Mouse (Mus musculus): ENCODE results near the gene Unc13c. TPM values are rescaled to one million over a fixed set of nuclear protein-coding genes. Genes with fewer than 3 reads are reported as not detected.

The Unc13c gene
- polyA plus RNA-seq, 1 experiment from 2014 or later, result 0.92 TPM

GRCm38 (mm10) chr9:73697103-73697502 is 271.7 kb downstream of the Unc13c start:
- no peaks in the 10 kb centered on the region for H3K36me3 ChIP-seq (ENCODE audit: control insufficient read depth, insufficient read depth, low read length)
- H3K4me3 ChIP-seq (ENCODE audit: low read depth, low read length), result no peak overlapping the region
- WGBS, result 60% methylated on average over 2 of the region's 2 CpGs
- H3K4me1 ChIP-seq (replicated peaks; ENCODE audit: control insufficient read depth, insufficient read depth), result no peaks in the 10 kb centered on the region
- TF ChIP-seq CTCF (IDR thresholded peaks at IDR 0.05; ENCODE audit: low read depth) (no peak), EP300 (optimal IDR thresholded peaks at IDR 0.05) (no peak)
- no peak overlapping the region for H3K9ac ChIP-seq (ENCODE audit: low read length)
- H3K27me3 ChIP-seq (ENCODE audit: control insufficient read depth, insufficient read depth, low read length), result no peaks in the 10 kb centered on the region
- H3K9me3 ChIP-seq (ENCODE audit: control insufficient read depth, low read length), result no peaks in the 10 kb centered on the region
- H3K27ac ChIP-seq (replicated peaks), result no peak overlapping the region
- H3K4me2 ChIP-seq (replicated peaks; ENCODE audit: low read depth), result no peak overlapping the region
- ATAC-seq (ENCODE audit: low FRiP score, low TSS enrichment), result no peak
- no peak for DNase-seq (ENCODE audit: low spot score)

- Histone ChIP-seq H3K4me2 (replicated peaks; ENCODE audit: low read depth) (no peak overlapping the region), H3K9me3 (ENCODE audit: control insufficient read depth, low read length) (no peaks in the 10 kb centered on the region), H3K27ac (replicated peaks) (no peak overlapping the region), H3K4me1 (replicated peaks; ENCODE audit: control insufficient read depth, insufficient read depth) (no peaks in the 10 kb centered on the region), H3K27me3 (ENCODE audit: control insufficient read depth, insufficient read depth, low read length) (no peaks in the 10 kb centered on the region), H3K36me3 (ENCODE audit: control insufficient read depth, insufficient read depth, low read length) (no peaks in the 10 kb centered on the region), H3K9ac (ENCODE audit: low read length) (no peak overlapping the region), H3K4me3 (ENCODE audit: low read depth, low read length) (no peak overlapping the region)
- DNase-seq (ENCODE audit: low spot score) (no peak), ATAC-seq (ENCODE audit: low FRiP score, low TSS enrichment) (no peak)
- 88% methylated on average over 2 of the region's 2 CpGs for WGBS
- TF ChIP-seq CTCF (IDR thresholded peaks at IDR 0.05; ENCODE audit: low read depth), result no peak
- no peak for TF ChIP-seq EP300 (optimal IDR thresholded peaks at IDR 0.05)
Measured at GRCm38 (mm10) chr9:73681580-73681979, 287.2 kb downstream of the Unc13c start.

- 63% methylated on average over 13 of the region's 13 CpGs for WGBS
- no peaks in the 10 kb centered on the region for H3K9me3 ChIP-seq (ENCODE audit: control insufficient read depth, low read length)
- TF ChIP-seq CTCF (IDR thresholded peaks at IDR 0.05; ENCODE audit: low read depth), result no peak
- TF ChIP-seq EP300 (optimal IDR thresholded peaks at IDR 0.05), result no peak
- H3K27ac ChIP-seq (replicated peaks), result no peak overlapping the region
- ATAC-seq (ENCODE audit: low FRiP score, low TSS enrichment), result no peak
- H3K4me1 ChIP-seq (replicated peaks; ENCODE audit: control insufficient read depth, insufficient read depth), result no peaks in the 10 kb centered on the region
- H3K4me2 ChIP-seq (replicated peaks; ENCODE audit: low read depth), result no peak overlapping the region
- no peaks in the 10 kb centered on the region for H3K36me3 ChIP-seq (ENCODE audit: control insufficient read depth, insufficient read depth, low read length)
- no peak for DNase-seq (ENCODE audit: low spot score)
- H3K4me3 ChIP-seq (ENCODE audit: low read depth, low read length), result no peak overlapping the region
- H3K27me3 ChIP-seq (ENCODE audit: control insufficient read depth, insufficient read depth, low read length), result no peaks in the 10 kb centered on the region
- no peak overlapping the region for H3K9ac ChIP-seq (ENCODE audit: low read length)
Measured at GRCm38 (mm10) chr9:73680545-73681495, 287.9 kb downstream of the Unc13c start.

- H3K36me3 ChIP-seq (ENCODE audit: control insufficient read depth, insufficient read depth, low read length), result no peaks in the 10 kb centered on the region
- H3K9me3 ChIP-seq (ENCODE audit: control insufficient read depth, low read length), result no peaks in the 10 kb centered on the region
- no peak overlapping the region for H3K27ac ChIP-seq (replicated peaks)
- no peaks in the 10 kb centered on the region for H3K27me3 ChIP-seq (ENCODE audit: control insufficient read depth, insufficient read depth, low read length)
- ATAC-seq (ENCODE audit: low FRiP score, low TSS enrichment), result no peak
- DNase-seq (ENCODE audit: low spot score), result no peak
- no peak overlapping the region for H3K4me2 ChIP-seq (replicated peaks; ENCODE audit: low read depth)
- no peak overlapping the region for H3K4me3 ChIP-seq (ENCODE audit: low read depth, low read length)
- no peaks in the 10 kb centered on the region for H3K4me1 ChIP-seq (replicated peaks; ENCODE audit: control insufficient read depth, insufficient read depth)
- no peak overlapping the region for H3K9ac ChIP-seq (ENCODE audit: low read length)
- TF ChIP-seq EP300 (optimal IDR thresholded peaks at IDR 0.05), result no peak
- TF ChIP-seq CTCF (IDR thresholded peaks at IDR 0.05; ENCODE audit: low read depth), result no peak
- 72% methylated on average over 6 of the region's 6 CpGs for WGBS
Measured at GRCm38 (mm10) chr9:73671656-73672212, 297.0 kb downstream of the Unc13c start.

GRCm38 (mm10) chr9:73670040-73670439 is 298.7 kb downstream of the Unc13c start:
- DNase-seq (ENCODE audit: low spot score), result no peak
- no peak for ATAC-seq (ENCODE audit: low FRiP score, low TSS enrichment)
- no peak overlapping the region for H3K4me3 ChIP-seq (ENCODE audit: low read depth, low read length)
- H3K4me2 ChIP-seq (replicated peaks; ENCODE audit: low read depth), result no peak overlapping the region
- no peak overlapping the region for H3K9ac ChIP-seq (ENCODE audit: low read length)
- no peaks in the 10 kb centered on the region for H3K27me3 ChIP-seq (ENCODE audit: control insufficient read depth, insufficient read depth, low read length)
- H3K9me3 ChIP-seq (ENCODE audit: control insufficient read depth, low read length), result no peaks in the 10 kb centered on the region
- WGBS, result 36% methylated on average over 2 of the region's 2 CpGs
- no peak for TF ChIP-seq CTCF (IDR thresholded peaks at IDR 0.05; ENCODE audit: low read depth)
- no peak for TF ChIP-seq EP300 (optimal IDR thresholded peaks at IDR 0.05)
- no peaks in the 10 kb centered on the region for H3K4me1 ChIP-seq (replicated peaks; ENCODE audit: control insufficient read depth, insufficient read depth)
- H3K27ac ChIP-seq (replicated peaks), result no peak overlapping the region
- no peaks in the 10 kb centered on the region for H3K36me3 ChIP-seq (ENCODE audit: control insufficient read depth, insufficient read depth, low read length)

- WGBS, result 90% methylated on average over 7 of the region's 7 CpGs
- Histone ChIP-seq H3K27me3 (ENCODE audit: control insufficient read depth, insufficient read depth, low read length) (no peaks in the 10 kb centered on the region), H3K27ac (replicated peaks) (no peak overlapping the region), H3K9me3 (ENCODE audit: control insufficient read depth, low read length) (no peaks in the 10 kb centered on the region), H3K4me1 (replicated peaks; ENCODE audit: control insufficient read depth, insufficient read depth) (no peaks in the 10 kb centered on the region), H3K4me3 (ENCODE audit: low read depth, low read length) (no peak overlapping the region), H3K9ac (ENCODE audit: low read length) (no peak overlapping the region), H3K36me3 (ENCODE audit: control insufficient read depth, insufficient read depth, low read length) (no peaks in the 10 kb centered on the region), H3K4me2 (replicated peaks; ENCODE audit: low read depth) (no peak overlapping the region)
- DNase-seq (ENCODE audit: low spot score), result no peak
- no peak for ATAC-seq (ENCODE audit: low FRiP score, low TSS enrichment)
- TF ChIP-seq EP300 (optimal IDR thresholded peaks at IDR 0.05) (no peak), CTCF (IDR thresholded peaks at IDR 0.05; ENCODE audit: low read depth) (0 out of 2 replicates have a peak, but pooled peaks have one; percentile 10)
Measured at GRCm38 (mm10) chr9:73662839-73663238, 305.9 kb downstream of the Unc13c start.

Measured in stomach, postnatal 0 days (tissue).